Mouse (Mus musculus): Measurements from ENCODE around the gene Fbxl18. TPM values are rescaled to one million over a fixed set of nuclear protein-coding genes. Genes with fewer than 3 reads are reported as not detected.

Gene Fbxl18
- total and polyA plus RNA-seq, 3 experiments: 4.6 to 7.4 TPM; not detected in 1

DNA sequence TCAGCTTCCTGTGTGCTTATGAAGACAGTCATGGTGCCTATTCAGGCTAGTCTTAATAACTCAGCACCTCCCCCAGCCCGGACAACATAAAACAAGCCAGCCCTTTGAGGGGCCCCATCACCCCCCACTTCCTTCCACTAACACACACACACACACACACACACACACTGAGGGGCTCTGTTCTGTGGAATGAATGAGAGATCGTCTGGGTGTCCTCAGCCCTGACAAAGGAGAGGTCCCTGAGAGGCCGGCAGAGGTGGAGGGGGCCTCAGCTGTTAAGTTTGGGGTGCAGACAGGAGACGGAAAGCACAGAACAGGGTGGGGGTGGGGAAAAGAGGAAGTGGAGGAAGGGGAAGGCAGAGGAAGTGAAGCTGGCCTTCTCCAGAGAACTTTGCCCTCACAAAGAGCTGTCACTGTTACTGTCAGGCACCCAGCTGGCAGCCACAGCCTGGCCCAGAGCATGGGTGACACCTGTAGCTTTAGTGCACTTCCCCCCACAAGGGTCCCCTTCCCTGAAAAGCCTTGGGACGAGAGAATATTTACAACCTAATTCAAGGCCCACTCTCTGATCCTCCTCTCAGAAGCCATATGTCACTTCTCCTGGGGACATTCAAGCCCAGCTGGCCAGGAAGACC, 13.8 kb upstream of the Fbxl18 start:
- H3K9ac ChIP-seq (ENCODE audit: control insufficient read depth, low read depth, low read length, poor library complexity, severe bottlenecking): peak overlapping the region; percentile 72
- no peaks in the 10 kb centered on the region for H3K9me3 ChIP-seq (replicated peaks; ENCODE audit: insufficient read depth, low read length)
- peak; percentile 90 for DNase-seq (ENCODE audit: low read depth, low spot score)
- no peaks in the 10 kb centered on the region for H3K27me3 ChIP-seq (ENCODE audit: control insufficient read depth in 1 of 2, insufficient read depth in 2 of 2, low read length in 2 of 2)
- H3K4me1 ChIP-seq (ENCODE audit: control insufficient read depth in 1 of 2, insufficient read depth in 2 of 2, low read length in 2 of 2): peaks cover 11 to 52% of the 10 kb centered on the region in 2 experiments
- H3K27ac ChIP-seq (ENCODE audit: control insufficient read depth, low read depth, low read length): peak overlapping the region; percentile 96
- peak overlapping the region; percentile 11 to 12 for H3K4me3 ChIP-seq (ENCODE audit: control insufficient read depth in 1 of 2, insufficient read depth in 1 of 2, low read depth in 2 of 2, low read length in 2 of 2)
- peaks cover 8 to 36% of the 10 kb centered on the region in 2 experiments for H3K36me3 ChIP-seq (ENCODE audit: control insufficient read depth in 1 of 2, insufficient read depth in 2 of 2, low read length in 2 of 2)
- H3K79me2 ChIP-seq (ENCODE audit: control insufficient read depth, insufficient read depth, low read length, poor library complexity): peaks cover 22% of the 10 kb centered on the region
- TF ChIP-seq MYC (IDR thresholded peaks at IDR 0.05; ENCODE audit: low read depth, low read length) (peak; percentile 86; the same call in 1 of the 2 replicates), RCOR1 (IDR thresholded peaks at IDR 0.05; ENCODE audit: low read depth, low read length) (peak; percentile 54; the same call in 1 of the 2 replicates), ZMIZ1 (IDR thresholded peaks at IDR 0.05; ENCODE audit: low read depth, low read length) (peak; percentile 37; the same call in 1 of the 2 replicates), CHD1 (IDR thresholded peaks at IDR 0.05; ENCODE audit: low read depth, low read length) (peak; percentile 89), ELF1 (IDR thresholded peaks at IDR 0.05; ENCODE audit: low read depth, low read length) (peak; percentile 59; the same call in 1 of the 2 replicates), TBP (IDR thresholded peaks at IDR 0.05; ENCODE audit: low read depth, low read length) (peak; percentile 56; the same call in 1 of the 2 replicates), MEF2A (IDR thresholded peaks at IDR 0.05; ENCODE audit: extremely low read depth, insufficient replicate concordance, low read depth, low read length, poor library complexity, severe bottlenecking) (no peak), POLR2AphosphoS2 (IDR thresholded peaks at IDR 0.05; ENCODE audit: low read length) (no peak), TAL1 (IDR thresholded peaks at IDR 0.05; ENCODE audit: low read length) (no peak), POLR2A (IDR thresholded peaks at IDR 0.05; ENCODE audit: control insufficient read depth in 1 of 2, insufficient read depth in 1 of 2, low read depth in 1 of 2, low read length in 2 of 2, poor library complexity in 1 of 2) (peak; percentile 36 to 80; a peak in 3 of 4 replicates), USF1 (IDR thresholded peaks at IDR 0.05; ENCODE audit: low read depth, low read length) (no peak), HCFC1 (IDR thresholded peaks at IDR 0.05; ENCODE audit: low read depth, low read length) (peak; percentile 62; the same call in 1 of the 2 replicates), CHD2 (IDR thresholded peaks at IDR 0.05; ENCODE audit: low read length) (peak; percentile 85), EP300 (IDR thresholded peaks at IDR 0.05; ENCODE audit: low read depth in 1 of 2, low read length in 2 of 2) (peak; percentile 70 to 75), MXI1 (IDR thresholded peaks at IDR 0.05; ENCODE audit: low read depth, low read length) (peak; percentile 52; the same call in 1 of the 2 replicates), ZKSCAN1 (IDR thresholded peaks at IDR 0.05; ENCODE audit: low read depth, low read length) (0 out of 2 replicates have a peak, but pooled peaks have one; percentile 44), GABPA (IDR thresholded peaks at IDR 0.05; ENCODE audit: low read depth, low read length) (no peak), SIN3A (IDR thresholded peaks at IDR 0.05; ENCODE audit: low read length) (peak; percentile 74), RAD21 (IDR thresholded peaks at IDR 0.05; ENCODE audit: low read depth, low read length) (no peak), JUND (IDR thresholded peaks at IDR 0.05; ENCODE audit: low read depth, low read length) (no peak), MAX (IDR thresholded peaks at IDR 0.05; ENCODE audit: low read length) (no peak), MAZ (IDR thresholded peaks at IDR 0.05; ENCODE audit: low read depth, low read length) (no peak; the same call in 1 of the 2 replicates), ZC3H11A (IDR thresholded peaks at IDR 0.05; ENCODE audit: low read depth, low read length) (no peak), KAT2A (conservative IDR thresholded peaks at IDR 0.05; ENCODE audit: low read depth, low read length) (no peak; the same call in 1 of the 2 replicates), CTCF (IDR thresholded peaks at IDR 0.05 in 2 of 3, conservative IDR thresholded peaks at IDR 0.05 in 1 of 3; ENCODE audit: control insufficient read depth in 1 of 3, insufficient read depth in 1 of 3, low read depth in 2 of 3, low read length in 3 of 3, poor library complexity in 1 of 3, severe bottlenecking in 1 of 3) (no peak), POLR2AphosphoS5 (IDR thresholded peaks at IDR 0.05; ENCODE audit: borderline replicate concordance, low read depth, low read length) (no peak), TCF12 (IDR thresholded peaks at IDR 0.05; ENCODE audit: low read depth, low read length) (peak; percentile 24), ETS1 (IDR thresholded peaks at IDR 0.05; ENCODE audit: low read depth, low read length) (peak; percentile 85), SMC3 (IDR thresholded peaks at IDR 0.05; ENCODE audit: low read depth, low read length) (no peak), GATA1 (IDR thresholded peaks at IDR 0.05; ENCODE audit: low read depth, low read length) (no peak), NRF1 (IDR thresholded peaks at IDR 0.05; ENCODE audit: insufficient read depth, low read depth, low read length, poor library complexity, severe bottlenecking) (no peak), BHLHE40 (IDR thresholded peaks at IDR 0.05; ENCODE audit: borderline replicate concordance, low read depth, low read length) (peak; percentile 76; the same call in 1 of the 2 replicates), USF2 (IDR thresholded peaks at IDR 0.05; ENCODE audit: borderline replicate concordance in 1 of 2, insufficient read depth in 1 of 2, low read depth in 1 of 2, low read length in 2 of 2) (no peak), E2F4 (IDR thresholded peaks at IDR 0.05; ENCODE audit: borderline replicate concordance, low read depth, low read length) (no peak), MYB (IDR thresholded peaks at IDR 0.05; ENCODE audit: low read depth, low read length) (no peak), ZNF384 (IDR thresholded peaks at IDR 0.05; ENCODE audit: low read depth, low read length) (no peak; the same call in none of the 2 replicates)
